In the genomic region with DNA sequence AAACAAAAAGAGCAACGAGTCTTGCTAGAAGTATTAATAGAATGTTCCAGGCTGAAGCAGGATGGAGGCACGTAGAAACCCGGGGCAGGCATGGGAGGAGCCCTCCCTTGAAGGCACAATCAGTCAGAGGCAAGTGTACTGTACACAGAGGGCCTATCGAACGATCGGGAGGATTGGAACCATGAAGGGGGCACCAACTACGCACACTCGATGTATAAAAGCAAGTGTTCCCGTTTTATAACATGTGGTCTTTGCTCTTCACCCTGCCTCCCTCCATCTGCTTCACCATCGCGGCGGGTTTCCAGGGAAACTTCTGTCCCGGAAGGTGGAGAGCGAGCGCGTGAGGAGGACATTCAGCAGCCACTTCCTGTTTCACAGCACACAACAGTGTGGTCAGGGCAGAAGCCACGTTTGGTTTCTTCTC, we compare ENCODE assay signal across 10 mouse cellular contexts. TPM values are rescaled to one million over a fixed set of nuclear protein-coding genes. Genes with fewer than 3 reads are reported as not detected.
DNase-seq lines count a peak whose midpoint lies in the region; ATAC-seq lines count a peak whose summit lies in the region.
"Had no signal": no experiment of that assay in that cellular context is flagged by ENCODE, and none has a peak within 500 bp of the region (broad histone marks: within the 10 kb centered on the region; RNA-seq: fewer than 3 reads in every experiment).

No protein-coding gene starts in this region.

- H3K27me3 ChIP-seq in forebrain, embryonic 15.5 days = no peaks in the 10 kb centered on the region

- intact Hi-C loops in heart, postnatal 36 days (cut with DNase I) = no loop called here

- H3K27ac ChIP-seq in macrophage = peak overlapping the region; percentile 21
- no peak overlapping the region for H3K27ac ChIP-seq in forebrain, embryonic 15.5 days (replicated peaks)
- H3K27ac ChIP-seq: hindbrain, embryonic 14.5 days had no signal

- peak; percentile 20 to 26 for DNase-seq in heart, adult 18-20 months
- no peak for DNase-seq in heart, postnatal 36 days
- peak; percentile 38 for DNase-seq in thymus, postnatal 0 days (ENCODE audit: low spot score)
- no peak for DNase-seq in thymus, adult 18-20 months
- peak; percentile 34 for DNase-seq in thymus, postnatal 4 days
- no peak for DNase-seq in urinary bladder, postnatal 4 days (ENCODE audit: low spot score in 2 of 2)
- DNase-seq: right cerebral cortex, postnatal 25 days had no signal

- no peak overlapping the region for H3K4me3 ChIP-seq in macrophage (ENCODE audit: inconsistent target)
- H3K4me3 ChIP-seq in forebrain, embryonic 15.5 days = no peak overlapping the region

- no peaks in the 10 kb centered on the region for H3K36me3 ChIP-seq in macrophage (ENCODE audit: inconsistent target)
- no peaks in the 10 kb centered on the region for H3K36me3 ChIP-seq in forebrain, embryonic 15.5 days

- H3K9me3 ChIP-seq in forebrain, embryonic 15.5 days = no peaks in the 10 kb centered on the region

- ATAC-seq in forebrain, embryonic 15.5 days (replicated peaks) = no peak

- H3K9ac ChIP-seq in forebrain, embryonic 15.5 days (replicated peaks) = no peak overlapping the region
- H3K9ac ChIP-seq: hindbrain, embryonic 14.5 days had no signal

- 0 out of 2 replicates have a peak, but pooled peaks cover 3% of the 10 kb centered on the region for H3K4me1 ChIP-seq in forebrain, embryonic 15.5 days

- no peak overlapping the region for H3K4me2 ChIP-seq in forebrain, embryonic 15.5 days (replicated peaks)
- H3K4me2 ChIP-seq: hindbrain, embryonic 14.5 days had no signal

- H3K79me2 ChIP-seq in macrophage (ENCODE audit: inconsistent target) = no peaks in the 10 kb centered on the region

- 6% methylated on average over 17 of the region's 17 CpGs for WGBS in macrophage (ENCODE audit: missing documents)
- WGBS in forebrain, embryonic 15.5 days = 80% methylated on average over 17 of the region's 17 CpGs

RNA-seq across cellular contexts. Expression of gene Snx18, which starts 17.4 kb away (rescaled TPM):
- total RNA-seq in heart, adult 18-20 months (2021) = 10 to 100 TPM; 20.2 to 20.4 TPM
- total RNA-seq in heart, postnatal 36 days (2021) = 10 to 100 TPM; 21.4 to 21.8 TPM
- 12.9 and 15.5 TPM in 2 replicates for polyA plus RNA-seq in thymus, postnatal 0 days (2015; fragmentation: Nextera tagmentation; extraction: Ambion mirVana)
- 100 to 1,000 TPM in 15 of 26 experiments, 10 to 100 TPM in 11; 32.0 to 306 (median 123) TPM for total RNA-seq in macrophage (2018; cell fraction: chromatin; rRNA removed)
- total RNA-seq in macrophage (2018; cell fraction: cytosol; rRNA removed) = 100 to 1,000 TPM in 8 of 26 experiments, 10 to 100 TPM in 18; 29.3 to 200 (median 49.8) TPM
- 100 to 1,000 TPM in 19 of 26 experiments, 10 to 100 TPM in 7; 49.0 to 321 (median 163) TPM for total RNA-seq in macrophage (2018; cell fraction: nucleus; rRNA removed)
- polyA plus RNA-seq in macrophage (2018) = 25.5 to 41.4 TPM (median 28.7 TPM) in 3 replicates
- 11.6 and 12.0 TPM in 2 replicates for polyA plus RNA-seq in forebrain, embryonic 15.5 days (2015; fragmentation: Nextera tagmentation; extraction: Ambion mirVana)

RNA-seq across cellular contexts. Expression of gene Hspb3, which starts 27.7 kb away (rescaled TPM):
- 10 to 100 TPM; 14.3 to 19.7 TPM for total RNA-seq in heart, adult 18-20 months (2021)
- total RNA-seq in heart, postnatal 36 days (2021) = 10 to 100 TPM; 13.8 to 15.2 TPM
- polyA plus RNA-seq in thymus, postnatal 0 days (2015; fragmentation: Nextera tagmentation; extraction: Ambion mirVana) = 0.22 TPM in 1 of 2 replicates, not detected in the other
- not detected for total RNA-seq in macrophage (2018; cell fraction: chromatin; rRNA removed)
- total RNA-seq in macrophage (2018; cell fraction: cytosol; rRNA removed) = not detected
- total RNA-seq in macrophage (2018; cell fraction: nucleus; rRNA removed) = not detected
- not detected in 3 replicates for polyA plus RNA-seq in macrophage (2018)
- 1.1 and 1.2 TPM in 2 replicates for polyA plus RNA-seq in forebrain, embryonic 15.5 days (2015; fragmentation: Nextera tagmentation; extraction: Ambion mirVana)

Comparison
In these comparisons a context has a peak if more than half of its experiments do, and no peak if none do; other contexts are left out.
1. DNase-seq: peak in heart, adult 18-20 months (2 of 2), thymus, postnatal 0 days (single experiment) and thymus, postnatal 4 days (single experiment); none in heart, postnatal 36 days (0 of 2), thymus, adult 18-20 months (0 of 2) and urinary bladder, postnatal 4 days (0 of 2).